Comparison of ENCODE assay signal across 7 mouse cellular contexts in genomic region chr14:45317921-45318411, GRCm38 (mm10). TPM values are rescaled to one million over a fixed set of nuclear protein-coding genes. Genes with fewer than 3 reads are reported as not detected.
DNase-seq lines count a peak whose midpoint lies in the region; ATAC-seq and TF ChIP-seq lines count a peak whose summit lies in the region.

No protein-coding gene starts in this region.

- no peaks in the 10 kb centered on the region for H3K27me3 ChIP-seq in heart, embryonic 13.5 days (replicated peaks)
- H3K27me3 ChIP-seq in liver, embryonic 13.5 days, result no peaks in the 10 kb centered on the region
- no peaks in the 10 kb centered on the region for H3K27me3 ChIP-seq in neural tube, embryonic 13.5 days

- peak overlapping the region; percentile 26; the same call in 1 of the 2 replicates for H3K27ac ChIP-seq in brown adipose tissue, adult 24 weeks (replicated peaks; ENCODE audit: low read depth, low read length)
- peak overlapping the region; percentile 96 for H3K27ac ChIP-seq in heart, embryonic 13.5 days (replicated peaks)
- peak overlapping the region; percentile 90 for H3K27ac ChIP-seq in liver, embryonic 13.5 days
- H3K27ac ChIP-seq in neural tube, embryonic 13.5 days (replicated peaks), result peak overlapping the region; percentile 95

- H3K36me3 ChIP-seq in heart, embryonic 13.5 days, result no peaks in the 10 kb centered on the region
- H3K36me3 ChIP-seq in liver, embryonic 13.5 days, result peaks cover 5% of the 10 kb centered on the region; the same call in 1 of the 2 replicates
- no peaks in the 10 kb centered on the region for H3K36me3 ChIP-seq in neural tube, embryonic 13.5 days

- DNase-seq in lung, adult 2 months, result no peak
- DNase-seq in lung, postnatal 4 days, result no peak
- DNase-seq in liver, embryonic 13.5 days, result no peak
- no peak for DNase-seq in ovary, postnatal 14 days (ENCODE audit: low spot score)

- TF ChIP-seq CTCF in lung, adult 2 months (IDR thresholded peaks at IDR 0.05; ENCODE audit: insufficient read depth, low read length), result no peak

- H3K9me3 ChIP-seq in heart, embryonic 13.5 days, result no peaks in the 10 kb centered on the region
- H3K9me3 ChIP-seq in liver, embryonic 13.5 days (replicated peaks), result no peaks in the 10 kb centered on the region
- no peaks in the 10 kb centered on the region for H3K9me3 ChIP-seq in neural tube, embryonic 13.5 days

- peaks cover 12% of the 10 kb centered on the region for H3K4me1 ChIP-seq in lung, adult 2 months (ENCODE audit: control insufficient read depth, insufficient read depth, low read length)
- peaks cover 3% of the 10 kb centered on the region; the same call in 1 of the 2 replicates for H3K4me1 ChIP-seq in brown adipose tissue, adult 24 weeks (ENCODE audit: control insufficient read depth, insufficient read depth, insufficient read length, low read length)
- peaks cover 51% of the 10 kb centered on the region for H3K4me1 ChIP-seq in heart, embryonic 13.5 days
- H3K4me1 ChIP-seq in liver, embryonic 13.5 days (replicated peaks), result peaks cover 84% of the 10 kb centered on the region
- peaks cover 29% of the 10 kb centered on the region for H3K4me1 ChIP-seq in neural tube, embryonic 13.5 days (replicated peaks)

- peak; percentile 69; the same call in 1 of the 2 replicates for ATAC-seq in heart, embryonic 13.5 days (ENCODE audit: extremely low read depth, insufficient number of reproducible peaks, low FRiP score, low TSS enrichment)
- peak; percentile 55; the same call in 1 of the 2 replicates for ATAC-seq in liver, embryonic 13.5 days (ENCODE audit: low read depth)
- no peak; the same call in none of the 2 replicates for ATAC-seq in neural tube, embryonic 13.5 days (ENCODE audit: low read depth)

- peak overlapping the region; percentile 98 for H3K4me3 ChIP-seq in lung, adult 2 months (replicated peaks; ENCODE audit: extremely low read depth, low read depth, low read length)
- peak overlapping the region; percentile 91 for H3K4me3 ChIP-seq in brown adipose tissue, adult 24 weeks (ENCODE audit: insufficient read depth, low read depth, low read length)
- H3K4me3 ChIP-seq in heart, embryonic 13.5 days, result peak overlapping the region; percentile 97
- peak overlapping the region; percentile 93 for H3K4me3 ChIP-seq in liver, embryonic 13.5 days (replicated peaks)
- peak overlapping the region; percentile 75 for H3K4me3 ChIP-seq in neural tube, embryonic 13.5 days

- peak overlapping the region; percentile 84 for H3K4me2 ChIP-seq in heart, embryonic 13.5 days
- peak overlapping the region; percentile 90 for H3K4me2 ChIP-seq in liver, embryonic 13.5 days
- H3K4me2 ChIP-seq in neural tube, embryonic 13.5 days, result peak overlapping the region; percentile 62

- WGBS in lung, adult 2 months, result under 1% methylated on average over 34 of the region's 38 CpGs
- under 1% methylated on average over 38 of the region's 38 CpGs for WGBS in heart, embryonic 13.5 days
- WGBS in liver, embryonic 13.5 days (ENCODE audit: insufficient replicate concordance), result under 1% methylated on average over 38 of the region's 38 CpGs
- WGBS in neural tube, embryonic 13.5 days, result under 1% methylated on average over 32 of the region's 38 CpGs

- no peak for TF ChIP-seq POLR2A in lung, adult 2 months (IDR thresholded peaks at IDR 0.05; ENCODE audit: borderline replicate concordance, extremely low read depth, low read depth, low read length)

- peak overlapping the region; percentile 97 for H3K9ac ChIP-seq in heart, embryonic 13.5 days
- H3K9ac ChIP-seq in liver, embryonic 13.5 days, result peak overlapping the region; percentile 94
- H3K9ac ChIP-seq in neural tube, embryonic 13.5 days, result peak overlapping the region; percentile 86

RNA-seq across cellular contexts. Expression of gene Ero1l, which starts 0.6 kb away (rescaled TPM):
- 7.1 and 11.0 TPM in 2 replicates for polyA plus RNA-seq in lung, adult 2 months (2012; rRNA removed)
- polyA plus RNA-seq in brown adipose tissue, adult 24 weeks (2012; ENCODE audit: insufficient read depth, insufficient read length, missing spikeins), result 11.7 and 16.8 TPM in 2 replicates
- 32.0 and 37.0 TPM in 2 replicates for polyA plus RNA-seq in heart, embryonic 13.5 days (2015; fragmentation: Nextera tagmentation; extraction: Ambion mirVana)
- 35.0 and 46.9 TPM in 2 replicates for polyA plus RNA-seq in liver, embryonic 13.5 days (2015; fragmentation: Nextera tagmentation; extraction: Ambion mirVana)
- 20.4 and 22.3 TPM in 2 replicates for polyA plus RNA-seq in neural tube, embryonic 13.5 days (2015; fragmentation: Nextera tagmentation; extraction: Ambion mirVana)

RNA-seq across cellular contexts. Expression of gene Psmc6, which starts 11.6 kb away (rescaled TPM):
- polyA plus RNA-seq in lung, adult 2 months (2012; rRNA removed), result 15.1 and 34.2 TPM in 2 replicates
- polyA plus RNA-seq in brown adipose tissue, adult 24 weeks (2012; ENCODE audit: insufficient read depth, insufficient read length, missing spikeins), result 264 and 395 TPM in 2 replicates
- polyA plus RNA-seq in heart, embryonic 13.5 days (2015; fragmentation: Nextera tagmentation; extraction: Ambion mirVana), result 112 and 122 TPM in 2 replicates
- polyA plus RNA-seq in liver, embryonic 13.5 days (2015; fragmentation: Nextera tagmentation; extraction: Ambion mirVana), result 112 and 143 TPM in 2 replicates
- polyA plus RNA-seq in neural tube, embryonic 13.5 days (2015; fragmentation: Nextera tagmentation; extraction: Ambion mirVana), result 178 and 184 TPM in 2 replicates

RNA-seq across cellular contexts. Expression of gene Styx, which starts 32.9 kb away (rescaled TPM):
- 6.4 and 26.5 TPM in 2 replicates for polyA plus RNA-seq in lung, adult 2 months (2012; rRNA removed)
- polyA plus RNA-seq in brown adipose tissue, adult 24 weeks (2012; ENCODE audit: insufficient read depth, insufficient read length, missing spikeins), result 16.1 and 16.9 TPM in 2 replicates
- 46.1 and 58.3 TPM in 2 replicates for polyA plus RNA-seq in heart, embryonic 13.5 days (2015; fragmentation: Nextera tagmentation; extraction: Ambion mirVana)
- polyA plus RNA-seq in liver, embryonic 13.5 days (2015; fragmentation: Nextera tagmentation; extraction: Ambion mirVana), result 22.9 and 24.7 TPM in 2 replicates
- 60.1 and 68.3 TPM in 2 replicates for polyA plus RNA-seq in neural tube, embryonic 13.5 days (2015; fragmentation: Nextera tagmentation; extraction: Ambion mirVana)

Comparison
In these comparisons a context has a peak if more than half of its experiments do, and no peak if none do; other contexts are left out.
1. H3K27ac ChIP-seq: peak in every context shown above with its lines; median percentile 96 in heart, embryonic 13.5 days; 95 in neural tube, embryonic 13.5 days; 90 in liver, embryonic 13.5 days; 26 in brown adipose tissue, adult 24 weeks.